Mouse (Mus musculus): ENCODE results near the gene Dmrt1.
"Not testable (repeated sequence)": the region's sequence is repeated elsewhere in the genome, so short reads cannot be mapped to it uniquely, and the experiment has no call there.

The Dmrt1 gene

DNA sequence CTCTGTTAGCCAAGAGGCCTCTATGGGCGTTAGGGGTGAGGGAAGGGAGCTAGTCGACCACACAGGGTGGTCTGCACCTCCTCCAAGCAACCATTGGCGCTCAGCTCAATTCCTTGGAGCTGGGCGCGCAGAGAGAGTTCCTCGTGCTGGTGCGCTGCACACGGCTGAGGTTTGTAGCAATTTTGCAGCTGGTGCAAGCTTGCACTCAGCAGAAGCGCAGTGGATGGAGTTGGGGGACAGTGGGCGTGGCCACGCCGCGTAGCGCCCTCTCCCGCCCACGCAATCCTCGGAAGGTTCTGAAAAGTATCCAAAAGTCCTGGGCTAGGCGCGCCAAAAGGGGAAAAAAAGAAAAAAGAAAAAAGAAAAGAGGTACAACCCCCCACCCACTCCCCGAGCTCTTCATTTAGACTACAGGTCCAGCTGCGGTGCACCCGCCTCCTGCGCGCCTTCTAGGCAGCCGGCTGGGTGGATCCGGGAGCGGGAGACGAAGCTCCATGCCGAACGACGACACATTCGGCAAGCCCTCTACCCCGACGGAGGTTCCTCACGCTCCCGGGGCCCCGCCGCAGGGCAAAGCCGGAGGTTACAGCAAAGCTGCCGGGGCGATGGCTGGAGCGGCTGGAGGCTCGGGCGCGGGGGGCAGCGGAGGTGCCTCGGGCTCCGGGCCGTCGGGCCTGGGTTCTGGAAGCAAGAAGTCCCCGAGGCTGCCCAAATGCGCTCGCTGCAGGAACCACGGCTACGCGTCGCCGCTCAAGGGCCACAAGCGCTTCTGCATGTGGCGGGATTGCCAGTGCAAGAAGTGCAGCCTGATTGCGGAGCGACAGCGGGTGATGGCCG, at the start of gene Dmrt1:
Gene Dmrt1, plus strand, starts transcription at position 259 of the 837 bp plus-strand sequence.
- DNase-seq: no peak

DNA sequence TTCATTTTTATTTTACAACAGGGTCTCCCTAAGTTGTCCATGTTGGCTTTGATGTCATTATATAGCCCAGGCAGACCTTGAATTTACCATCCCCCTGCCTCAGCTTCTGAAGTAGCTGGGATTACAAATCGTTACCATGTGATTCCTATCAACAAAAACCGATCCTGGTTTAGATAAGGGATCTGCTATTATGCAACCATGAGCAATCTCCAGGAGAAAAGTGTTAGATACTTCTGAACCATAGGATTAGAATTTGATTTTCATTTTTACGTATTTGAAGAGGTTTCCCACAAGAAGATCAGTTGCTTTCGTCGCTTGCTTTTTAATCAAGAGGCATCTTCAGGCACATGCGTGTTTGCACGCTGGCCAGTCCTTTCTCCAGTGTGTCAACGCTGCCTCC, 44.7 kb upstream of the Dmrt1 start:
- DNase-seq: no peak

DNA sequence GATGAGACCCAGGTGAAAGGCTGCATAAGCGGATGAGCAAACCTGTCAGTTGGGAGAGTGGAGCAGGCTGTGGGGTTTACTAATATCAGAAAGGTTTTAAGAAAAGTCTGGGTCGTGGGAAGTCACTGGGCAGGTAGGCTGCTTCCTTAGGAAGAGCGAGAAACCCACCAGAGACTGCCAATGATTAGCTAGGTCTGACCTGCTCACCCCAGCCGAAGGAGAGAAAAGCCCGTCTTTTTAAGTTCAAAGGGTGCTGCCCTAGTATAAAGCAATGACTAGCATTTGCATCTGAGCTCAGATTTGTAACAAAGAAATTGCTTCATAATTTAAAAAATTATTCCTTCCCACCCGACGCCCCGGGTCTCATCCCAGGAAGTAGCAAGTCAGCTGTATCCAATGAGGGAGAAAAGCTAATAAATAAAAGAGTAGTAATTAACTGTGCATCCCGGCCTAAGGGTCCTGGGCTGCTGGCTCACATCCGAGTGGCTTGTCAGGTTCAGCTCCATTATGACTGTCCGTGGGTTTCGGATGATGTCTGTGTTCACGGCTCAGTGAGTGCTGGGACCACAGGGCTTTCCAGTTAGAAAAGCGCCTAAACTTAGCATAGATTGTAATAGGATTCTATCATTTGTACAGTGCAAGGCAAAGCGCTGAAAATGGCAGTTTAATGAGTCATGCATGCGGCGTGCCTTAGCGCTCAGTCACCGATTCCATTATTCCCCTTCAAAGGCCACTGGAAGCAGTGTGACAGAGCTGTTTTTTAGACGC, 43.7 kb upstream of the Dmrt1 start:
- no peak for DNase-seq

DNA sequence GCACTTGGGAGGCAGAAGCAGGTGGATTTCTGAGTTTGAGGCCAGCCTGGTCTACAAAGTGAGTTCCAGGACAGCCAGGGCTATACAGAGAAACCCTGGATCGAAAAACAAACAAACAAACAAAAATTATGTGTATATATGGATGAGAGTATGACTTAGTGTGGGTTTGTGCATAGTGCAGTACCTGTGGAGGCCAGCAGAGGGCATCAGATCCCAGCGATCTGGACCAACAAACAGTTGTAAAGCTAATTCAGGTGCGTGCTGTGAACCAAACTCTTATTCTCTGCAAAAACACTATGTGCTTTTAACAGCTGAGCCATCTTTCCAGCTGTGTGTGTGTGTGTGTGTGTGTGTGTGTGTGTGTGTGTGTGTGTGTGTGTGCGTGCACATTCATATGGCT, 29.6 kb upstream of the Dmrt1 start:
- DNase-seq: not testable (repeated sequence)

DNA sequence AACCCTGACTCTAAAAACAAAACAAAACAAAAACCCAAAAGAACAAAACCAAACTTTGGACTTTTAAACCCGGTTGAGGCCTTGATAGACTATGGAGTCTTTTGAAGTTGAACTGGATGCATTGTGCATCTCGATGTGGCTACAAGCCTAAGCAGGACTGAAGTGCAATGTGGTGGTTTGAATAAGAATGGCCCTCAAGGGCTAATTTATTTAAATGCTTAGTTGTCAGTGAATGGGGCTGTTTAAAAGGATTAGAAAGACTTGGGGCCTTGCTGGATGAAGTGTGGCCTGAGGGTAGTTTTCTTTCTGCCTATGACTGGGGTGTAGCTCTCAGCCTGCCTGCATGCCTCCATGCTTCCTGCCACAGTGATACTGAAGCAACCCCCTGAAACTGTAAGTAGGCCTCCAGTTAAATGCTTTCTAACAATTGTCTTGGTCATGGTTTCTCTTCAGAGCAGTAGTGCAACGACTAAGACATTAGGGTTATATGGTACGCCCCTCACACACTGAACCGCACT, 26.2 kb upstream of the Dmrt1 start:
- no peak for DNase-seq

DNA sequence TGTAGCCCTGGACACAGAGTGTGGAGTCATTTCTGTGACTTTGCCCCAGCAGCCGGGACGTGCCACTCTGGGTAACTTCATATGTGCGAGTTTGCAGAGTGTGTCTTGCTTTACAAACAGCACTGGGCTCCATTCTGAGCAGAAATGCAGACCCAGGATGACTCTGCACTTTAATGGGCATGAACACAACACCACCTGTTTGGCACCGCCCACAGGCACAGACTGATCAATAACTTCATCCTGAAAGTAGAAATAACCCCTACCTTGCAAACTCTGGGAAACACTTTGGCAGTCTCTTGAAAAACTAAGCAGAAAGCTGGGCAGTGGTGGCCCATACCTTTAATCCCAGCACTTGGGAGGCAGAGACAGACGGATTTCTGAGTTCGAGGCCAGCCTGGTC, 24.6 kb upstream of the Dmrt1 start:
- DNase-seq: no peak

DNA sequence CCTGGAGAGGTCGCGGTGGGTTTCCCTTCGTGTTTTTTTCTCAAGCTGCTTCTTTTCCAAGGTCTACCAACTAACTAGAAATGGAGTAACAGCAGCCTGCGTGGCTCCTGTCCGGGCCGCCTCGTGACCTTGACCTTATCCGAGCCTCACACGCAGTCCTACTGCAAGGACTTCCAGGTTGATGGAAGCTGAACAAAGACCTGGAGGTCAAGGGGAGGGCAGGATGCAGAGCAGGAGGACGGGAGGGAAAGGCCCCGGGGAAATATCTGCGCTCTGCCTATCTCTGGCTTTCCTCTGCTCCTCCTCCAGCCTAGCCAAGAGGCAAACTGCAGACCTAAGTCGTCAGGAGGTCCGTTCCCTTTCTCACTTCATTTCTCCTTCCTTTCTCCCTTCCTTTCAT, 18.9 kb upstream of the Dmrt1 start:
- no peak for DNase-seq

DNA sequence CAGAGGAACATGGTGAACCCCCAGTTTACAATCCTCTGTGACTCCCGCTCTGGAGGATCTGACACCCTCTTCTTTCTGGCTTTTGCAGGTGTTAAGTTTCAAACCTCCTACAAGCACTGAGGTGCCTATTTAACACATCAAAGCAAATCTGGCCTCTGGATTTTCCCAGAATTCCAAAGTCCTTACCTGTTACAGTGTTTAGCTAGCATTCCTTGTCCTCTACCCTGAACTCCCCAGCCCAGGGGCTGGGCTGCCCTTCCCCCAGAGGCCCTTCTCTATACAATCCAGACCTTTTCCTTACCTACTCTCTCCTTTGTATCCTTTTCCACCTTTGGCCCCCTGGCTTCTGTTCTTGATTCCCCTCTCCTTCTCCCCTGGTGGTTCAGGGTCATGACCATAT, 18.1 kb upstream of the Dmrt1 start:
- DNase-seq: no peak

DNA sequence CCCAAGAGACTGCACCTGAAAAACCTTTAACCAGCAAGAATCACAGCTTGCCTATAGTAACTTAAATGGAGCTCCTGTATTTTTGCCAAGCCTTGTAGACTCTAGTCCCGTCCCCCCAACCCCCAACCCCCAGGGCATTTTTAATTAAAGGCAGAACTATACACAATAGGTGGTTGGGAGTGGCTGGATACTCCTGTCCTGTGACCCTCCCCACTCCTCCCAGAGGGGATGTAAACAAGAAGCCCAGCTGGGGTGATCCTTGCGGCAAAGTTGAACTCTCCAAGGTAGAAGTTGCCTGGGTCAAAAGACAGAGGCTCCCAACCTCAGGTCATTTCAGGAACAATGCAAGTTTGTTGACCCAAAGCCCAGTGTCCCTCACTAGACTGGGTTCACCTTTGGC, 16.9 kb upstream of the Dmrt1 start:
- no peak for DNase-seq

DNA sequence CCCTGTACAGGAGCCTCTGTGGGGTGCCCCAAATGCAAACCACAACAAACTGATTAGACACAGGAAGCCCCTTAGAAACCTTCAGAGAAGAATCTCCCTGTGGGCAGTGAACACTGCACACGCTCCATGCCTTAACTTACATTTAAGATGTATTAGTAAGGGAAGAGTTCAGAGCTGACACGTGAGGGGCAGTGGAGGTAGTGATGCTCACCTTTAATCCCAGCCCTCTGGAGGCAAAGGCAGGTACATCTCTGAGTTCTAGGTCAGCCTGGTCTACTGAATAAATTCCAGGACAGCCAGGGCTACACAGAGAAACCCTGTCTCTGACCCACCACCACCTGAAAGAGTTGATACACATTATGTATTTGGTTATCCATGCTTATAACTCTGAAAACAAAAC, 15.9 kb upstream of the Dmrt1 start:
- no peak for DNase-seq

DNA sequence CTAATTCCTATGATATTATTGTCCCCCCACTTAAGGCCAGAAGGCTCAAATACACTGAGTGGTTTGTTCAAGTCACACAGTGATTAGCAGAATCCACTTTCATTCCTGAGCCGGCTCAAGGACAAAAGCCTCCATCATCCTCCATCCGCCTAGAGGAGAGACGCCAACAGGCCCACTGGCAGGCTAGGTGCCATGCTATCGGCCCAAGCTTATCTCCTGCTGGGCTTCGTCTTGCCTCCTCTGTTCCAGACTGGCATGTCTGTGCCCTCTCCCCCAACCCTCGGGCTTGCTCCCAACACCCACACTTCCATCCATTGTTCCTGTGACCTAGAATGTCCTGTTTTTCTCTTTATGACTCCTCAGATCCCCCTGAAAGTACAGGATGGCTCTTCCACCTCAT, 8.0 kb upstream of the Dmrt1 start:
- DNase-seq: no peak

DNA sequence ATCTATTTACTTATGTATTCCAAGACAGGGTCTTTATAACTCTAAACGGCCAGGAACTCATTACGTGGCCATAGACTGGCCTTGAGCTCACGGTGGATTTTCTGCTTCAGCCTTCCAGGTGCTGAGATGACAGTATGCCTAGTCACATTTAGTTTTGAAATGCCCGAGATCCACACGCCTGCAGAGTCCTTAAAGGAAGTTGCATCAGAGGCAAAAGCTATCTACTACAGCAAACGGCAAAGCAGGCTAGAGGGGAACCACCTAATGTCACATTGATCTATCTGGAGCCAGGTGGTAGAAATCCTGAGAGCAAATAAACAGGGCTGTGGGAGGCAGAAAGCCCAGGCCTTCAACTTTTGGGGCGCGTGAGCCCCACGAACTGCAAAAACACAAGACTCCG, 540 bp upstream of the Dmrt1 start:
- DNase-seq: no peak

DNA sequence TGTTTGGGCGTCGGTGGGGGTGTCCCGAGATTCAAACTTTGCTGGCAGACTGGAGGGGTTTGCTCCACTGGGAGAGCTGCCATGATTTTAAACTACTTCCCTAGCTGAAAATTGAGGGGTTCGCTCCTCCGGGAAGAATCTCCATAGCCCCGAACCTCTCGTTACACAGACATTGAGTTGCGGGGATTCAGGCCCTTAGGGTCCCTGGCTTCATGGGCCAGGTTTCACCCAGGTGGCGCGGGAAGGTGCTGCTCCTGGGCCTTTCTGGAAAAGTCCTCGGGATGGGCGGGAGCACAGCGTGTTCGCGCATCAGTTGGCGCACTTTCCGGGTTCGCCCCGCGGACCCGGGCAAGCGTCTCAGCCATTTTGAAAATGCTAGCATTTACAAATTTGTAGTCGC, 1.2 kb downstream of the Dmrt1 start:
- no peak for DNase-seq

DNA sequence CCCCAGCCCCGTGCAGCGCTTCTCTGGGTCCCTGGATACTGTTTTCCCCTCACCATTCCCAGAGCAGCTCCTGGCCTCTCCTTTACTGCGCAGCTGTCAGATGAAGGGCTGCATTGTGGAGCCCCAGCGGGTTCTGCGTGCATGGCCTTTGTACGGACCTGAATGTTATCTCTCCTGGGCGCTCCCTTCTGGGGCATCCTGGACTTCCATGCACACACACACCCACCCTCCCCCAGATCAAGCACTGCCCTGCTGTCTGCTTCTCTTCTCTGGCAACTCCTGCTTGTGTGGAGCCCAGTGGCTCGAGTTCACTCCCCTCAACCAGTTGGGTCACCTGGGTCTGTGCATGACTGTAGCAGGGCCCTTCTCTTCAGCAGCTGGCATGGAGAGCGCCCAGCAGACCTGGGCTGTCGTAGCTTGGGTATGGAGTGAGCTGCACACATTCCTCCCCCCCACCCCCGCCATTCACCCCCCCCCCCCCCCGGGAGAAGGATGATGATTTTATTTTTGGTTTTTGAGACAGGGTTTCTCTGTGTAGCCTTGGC, 9.6 kb downstream of the Dmrt1 start:
- DNase-seq: no peak

DNA sequence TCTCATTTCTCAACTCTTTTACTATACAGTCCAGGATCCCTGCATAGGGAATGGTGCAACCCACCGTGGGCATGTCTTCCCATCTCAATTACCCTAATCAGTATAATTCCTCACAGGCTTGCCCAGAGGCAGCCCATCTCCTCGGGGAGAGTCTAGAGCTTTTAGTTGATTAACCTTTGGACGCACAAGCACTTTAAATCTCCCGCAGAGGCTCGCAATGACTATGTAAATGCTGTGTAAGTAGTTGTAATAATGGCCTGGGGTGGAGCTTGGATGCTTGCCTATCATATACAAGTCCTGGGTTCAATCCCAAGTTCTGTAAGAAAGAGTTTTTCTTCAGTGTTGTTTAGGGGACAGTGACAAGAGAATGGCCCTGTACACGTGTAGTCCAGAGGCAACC, 18.7 kb downstream of the Dmrt1 start:
- DNase-seq: no peak

DNA sequence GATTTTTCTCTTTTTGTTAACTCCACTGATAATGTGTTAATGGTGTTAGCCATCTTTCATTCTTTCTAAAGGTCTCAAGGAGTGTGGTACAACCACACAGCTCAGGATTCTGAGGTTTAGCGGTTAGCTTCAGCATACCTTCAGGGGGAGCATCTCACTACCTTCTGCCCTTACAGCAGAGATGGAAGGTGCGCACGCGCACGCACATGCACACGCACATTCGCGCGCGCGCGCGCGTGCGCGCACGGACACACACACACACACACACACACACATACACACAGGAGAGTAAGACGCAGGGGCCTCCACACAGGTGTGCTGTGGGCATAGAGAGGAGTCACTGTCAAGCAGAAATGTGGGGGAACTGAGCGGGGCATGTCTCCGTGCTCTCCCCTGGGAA, 20.3 kb downstream of the Dmrt1 start:
- DNase-seq: no peak

DNA sequence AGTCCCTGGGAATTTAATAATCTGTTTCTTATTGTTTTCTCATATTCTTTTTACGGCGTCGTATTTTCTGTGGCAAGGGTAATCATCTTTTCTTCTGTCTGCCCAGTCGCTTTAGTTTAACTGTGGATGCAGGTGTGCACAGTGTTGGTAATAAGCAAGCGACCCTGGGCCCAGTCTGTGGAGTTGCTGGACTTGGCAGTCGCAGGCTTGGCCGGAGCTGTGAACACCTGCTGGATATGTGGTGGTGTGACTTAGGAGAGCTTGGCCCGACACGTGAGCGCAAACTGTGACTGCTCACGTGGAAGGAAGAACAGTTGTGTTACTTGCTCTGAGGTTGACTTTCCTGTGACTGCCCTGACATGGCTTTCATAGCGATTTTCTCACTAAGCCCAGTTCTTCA, 24.3 kb downstream of the Dmrt1 start:
- DNase-seq: no peak

DNA sequence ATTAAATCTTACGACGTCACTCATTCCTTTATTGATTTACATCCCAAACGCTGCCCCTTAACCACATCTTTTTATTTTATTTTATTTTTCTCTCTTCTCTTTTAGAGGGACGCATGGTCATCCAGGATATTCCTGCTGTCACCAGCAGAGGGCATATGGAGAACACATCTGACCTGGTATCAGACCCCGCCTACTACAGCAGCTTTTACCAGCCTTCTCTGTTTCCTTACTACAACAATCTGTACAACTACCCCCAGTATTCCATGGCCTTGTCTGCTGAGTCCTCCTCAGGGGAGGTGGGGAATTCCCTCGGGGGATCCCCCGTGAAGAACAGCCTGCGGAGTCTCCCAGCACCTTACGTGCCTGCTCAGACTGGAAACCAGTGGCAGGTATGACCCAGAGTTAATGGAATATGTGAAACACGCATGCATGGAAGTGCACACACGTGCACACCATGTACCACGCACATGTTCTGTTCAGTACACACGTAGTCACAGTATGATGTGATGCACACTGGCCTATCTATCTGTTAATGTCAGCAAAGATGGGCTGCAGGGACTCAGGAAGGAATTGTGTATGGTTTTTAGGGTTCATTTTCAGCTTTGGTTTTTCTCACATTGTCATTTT, 40.4 kb downstream of the Dmrt1 start:
- peak; percentile 33 to 57 for DNase-seq

DNA sequence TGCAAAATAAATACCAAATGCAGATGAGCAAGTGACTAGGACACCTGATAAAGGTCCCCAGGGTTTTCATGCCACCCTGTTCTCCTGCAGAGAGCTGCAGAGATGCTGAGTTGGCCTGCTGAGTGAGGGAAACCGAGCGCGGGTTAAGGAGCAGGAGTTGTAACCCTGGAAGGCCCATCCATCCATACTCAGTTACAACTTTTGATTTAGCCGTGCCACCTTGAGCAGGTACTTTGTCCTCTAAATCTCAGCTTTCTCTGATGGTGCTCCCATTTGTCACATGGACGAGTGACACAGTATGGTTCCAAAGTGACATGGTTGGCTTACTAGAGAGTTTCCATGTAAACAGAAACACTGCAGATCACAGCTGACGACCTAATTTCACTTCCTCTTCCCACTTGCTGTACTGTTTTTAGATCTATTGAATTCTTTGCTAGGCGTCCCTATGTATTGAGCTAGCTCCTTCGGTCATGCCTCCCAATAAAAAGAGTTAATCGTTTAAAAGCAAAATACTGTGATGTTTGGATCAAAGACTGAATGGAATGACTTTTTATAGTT, 41.7 kb downstream of the Dmrt1 start:
- no peak for DNase-seq

DNA sequence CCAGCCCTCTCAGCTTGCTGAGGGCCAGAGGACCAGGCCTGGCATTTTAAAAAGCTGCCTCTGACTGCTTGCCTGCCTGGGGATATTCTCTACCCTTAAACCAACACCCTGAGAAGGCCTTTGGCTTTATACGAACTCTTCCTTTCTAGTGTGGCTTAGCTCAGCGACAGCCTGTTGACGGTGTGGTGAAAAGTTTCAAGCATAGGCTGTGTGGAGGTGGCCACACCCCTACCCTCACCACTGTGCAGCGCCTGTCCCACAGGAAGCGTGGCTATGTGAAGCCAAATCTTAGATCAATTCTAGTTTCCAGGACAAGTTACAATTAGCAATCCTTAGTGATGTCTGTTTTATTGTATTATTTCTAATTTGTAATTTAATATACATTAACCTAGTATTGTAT, 44.9 kb downstream of the Dmrt1 start:
- no peak for DNase-seq

DNA sequence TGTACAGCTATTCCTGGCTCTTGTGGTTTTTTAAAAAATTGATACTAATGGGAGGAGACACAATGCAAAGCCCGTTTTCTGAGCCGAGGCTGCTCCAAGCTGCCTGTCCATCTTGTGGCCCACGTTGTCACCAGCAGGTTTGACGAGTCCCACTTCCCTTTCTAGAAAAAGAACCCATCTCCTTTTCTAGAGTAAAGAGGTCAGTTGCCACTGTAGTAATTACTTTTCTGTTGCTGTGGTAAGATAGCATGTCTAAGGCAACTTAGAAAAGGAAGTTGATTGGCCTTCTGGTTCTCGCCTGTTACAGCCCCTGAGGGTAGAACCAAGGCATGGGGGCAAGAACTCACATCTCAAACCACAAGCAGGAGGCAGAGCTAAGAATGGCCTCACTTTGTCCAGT, 45.6 kb downstream of the Dmrt1 start:
- DNase-seq: no peak

DNA sequence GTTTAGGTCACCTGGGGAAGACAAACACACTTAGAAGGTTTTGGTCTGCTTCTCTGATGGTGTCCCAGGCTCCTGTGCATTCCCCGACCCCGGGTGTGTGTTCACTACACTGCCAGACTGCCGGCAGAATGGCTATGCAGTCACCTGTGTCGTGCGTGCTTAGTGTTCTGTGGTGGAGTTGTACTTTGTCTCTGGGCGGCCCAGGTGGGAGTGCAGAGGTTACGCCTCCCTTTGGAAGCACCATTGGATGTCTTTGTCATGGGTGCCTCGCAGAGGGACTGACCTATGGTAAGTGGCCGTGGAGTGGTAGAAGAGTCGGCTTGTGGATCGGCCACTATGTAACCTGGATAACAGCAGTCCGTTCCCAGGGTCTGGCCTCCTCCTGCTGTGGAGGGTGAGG, 59.0 kb downstream of the Dmrt1 start:
- no peak for DNase-seq

DNA sequence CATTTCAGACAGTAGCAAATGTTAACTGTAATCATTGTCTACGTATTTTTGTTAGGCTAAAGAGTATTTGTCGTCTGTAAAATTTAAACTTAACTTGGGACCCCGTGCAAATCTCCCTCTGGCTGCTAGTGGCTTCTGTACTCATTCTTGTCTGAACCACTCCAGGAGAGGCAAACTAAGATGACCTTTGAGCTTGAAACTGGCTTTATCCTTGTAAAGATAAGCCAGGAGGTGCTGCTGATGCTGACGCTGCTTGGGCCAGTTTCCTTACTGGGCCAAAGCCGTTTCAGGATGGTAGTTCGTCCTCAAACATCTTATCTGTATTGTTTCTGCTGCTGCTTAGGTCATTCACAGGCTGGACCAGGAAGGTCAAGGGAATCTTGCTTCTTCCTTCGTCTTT, 64.4 kb downstream of the Dmrt1 start:
- DNase-seq: no peak
